Mouse (Mus musculus): ENCODE data around the gene Zbtb4. TPM values are rescaled to one million over a fixed set of nuclear protein-coding genes. Genes with fewer than 3 reads are reported as not detected.

The Zbtb4 gene
- polyA plus RNA-seq, 1 experiment from 2014 or later: 2.9 TPM

GRCm38 (mm10) chr11:69760901-69761200, 4.9 kb upstream of the Zbtb4 start:
- Histone ChIP-seq H3K4me1 (ENCODE audit: insufficient read depth, low read length) (peaks cover 31% of the 10 kb centered on the region), H3K4me3 (ENCODE audit: low read length) (no peak overlapping the region), H3K9me3 (ENCODE audit: low read length) (no peaks in the 10 kb centered on the region), H3K9ac (replicated peaks; ENCODE audit: low read length) (peak overlapping the region; percentile 90; the same call in 1 of the 2 replicates), H3K36me3 (ENCODE audit: insufficient read depth, low read length) (no peaks in the 10 kb centered on the region), H3K27ac (ENCODE audit: low read length) (no peak overlapping the region), H3K4me2 (replicated peaks; ENCODE audit: low read depth, low read length) (no peak overlapping the region), H3K27me3 (ENCODE audit: insufficient read depth, low read length) (no peaks in the 10 kb centered on the region)
- no peak for ATAC-seq (ENCODE audit: low FRiP score, low TSS enrichment)
- 94% methylated on average over 7 of the region's 7 CpGs for WGBS

GRCm38 (mm10) chr11:69761868-69762267, 3.8 kb upstream of the Zbtb4 start, which contains the start of gene Slc35g3:
Gene Slc35g3 (minus strand): TSS chr11:69761968.
- Histone ChIP-seq H3K9ac (replicated peaks; ENCODE audit: low read length) (no peak within 1 kb of the TSS; the same call in 1 of the 2 replicates), H3K4me2 (replicated peaks; ENCODE audit: low read depth, low read length) (no peak within 1 kb of the TSS), H3K36me3 (ENCODE audit: insufficient read depth, low read length) (no peaks in the 10 kb centered on the region), H3K27ac (ENCODE audit: low read length) (no peak within 1 kb of the TSS), H3K9me3 (ENCODE audit: low read length) (no peaks in the 10 kb centered on the region), H3K27me3 (ENCODE audit: insufficient read depth, low read length) (no peaks in the 10 kb centered on the region), H3K4me3 (ENCODE audit: low read length) (no peak within 1 kb of the TSS), H3K4me1 (ENCODE audit: insufficient read depth, low read length) (peaks cover 32% of the 10 kb centered on the region)
- ATAC-seq (ENCODE audit: low FRiP score, low TSS enrichment): no peak
- WGBS: 71% methylated on average over 1 of the region's 1 CpGs

GRCm38 (mm10) chr11:69763551-69763950, 2.2 kb upstream of the Zbtb4 start:
- WGBS: 74% methylated on average over 7 of the region's 7 CpGs
- no peaks in the 10 kb centered on the region for H3K9me3 ChIP-seq (ENCODE audit: low read length)

GRCm38 (mm10) chr11:69766126-69766609, 456 bp downstream of the Zbtb4 start:
- Histone ChIP-seq H3K9ac (replicated peaks; ENCODE audit: low read length) (peak overlapping the region; percentile 96), H3K4me3 (ENCODE audit: low read length) (peak overlapping the region; percentile 90), H3K4me2 (replicated peaks; ENCODE audit: low read depth, low read length) (peak overlapping the region; percentile 69), H3K36me3 (ENCODE audit: insufficient read depth, low read length) (no peaks in the 10 kb centered on the region), H3K27ac (ENCODE audit: low read length) (peak overlapping the region; percentile 90), H3K9me3 (ENCODE audit: low read length) (no peaks in the 10 kb centered on the region), H3K27me3 (ENCODE audit: insufficient read depth, low read length) (no peaks in the 10 kb centered on the region), H3K4me1 (ENCODE audit: insufficient read depth, low read length) (peaks cover 23% of the 10 kb centered on the region)
- 0% methylated on average over 31 of the region's 37 CpGs for WGBS
- peak; percentile 85 for ATAC-seq (ENCODE audit: low FRiP score, low TSS enrichment)

More at GRCm38 (mm10) chr11:69763551-69763950, 2.2 kb upstream of the Zbtb4 start:
- Histone ChIP-seq H3K4me3 (ENCODE audit: low read length) (no peak overlapping the region), H3K4me2 (replicated peaks; ENCODE audit: low read depth, low read length) (no peak overlapping the region), H3K4me1 (ENCODE audit: insufficient read depth, low read length) (peaks cover 36% of the 10 kb centered on the region), H3K9ac (replicated peaks; ENCODE audit: low read length) (no peak overlapping the region), H3K27me3 (ENCODE audit: insufficient read depth, low read length) (no peaks in the 10 kb centered on the region), H3K27ac (ENCODE audit: low read length) (no peak overlapping the region), H3K36me3 (ENCODE audit: insufficient read depth, low read length) (no peaks in the 10 kb centered on the region)
- no peak for ATAC-seq (ENCODE audit: low FRiP score, low TSS enrichment)

GRCm38 (mm10) chr11:69766872-69767624, 1.3 kb downstream of the Zbtb4 start:
- Histone ChIP-seq H3K9ac (replicated peaks; ENCODE audit: low read length) (peak overlapping the region; percentile 96), H3K36me3 (ENCODE audit: insufficient read depth, low read length) (no peaks in the 10 kb centered on the region), H3K27ac (ENCODE audit: low read length) (peak overlapping the region; percentile 56; the same call in 1 of the 2 replicates), H3K4me2 (replicated peaks; ENCODE audit: low read depth, low read length) (peak overlapping the region; percentile 69), H3K4me1 (ENCODE audit: insufficient read depth, low read length) (peaks cover 23% of the 10 kb centered on the region), H3K4me3 (ENCODE audit: low read length) (peak overlapping the region; percentile 90), H3K9me3 (ENCODE audit: low read length) (no peaks in the 10 kb centered on the region), H3K27me3 (ENCODE audit: insufficient read depth, low read length) (no peaks in the 10 kb centered on the region)
- 57% methylated on average over 13 of the region's 13 CpGs for WGBS
- ATAC-seq (ENCODE audit: low FRiP score, low TSS enrichment): no peak

GRCm38 (mm10) chr11:69767625-69767909, 1.9 kb downstream of the Zbtb4 start:
- WGBS: 46% methylated on average over 4 of the region's 4 CpGs
- Histone ChIP-seq H3K27me3 (ENCODE audit: insufficient read depth, low read length) (no peaks in the 10 kb centered on the region), H3K27ac (ENCODE audit: low read length) (peak overlapping the region; percentile 56; the same call in 1 of the 2 replicates), H3K4me3 (ENCODE audit: low read length) (peak overlapping the region; percentile 90; the same call in 1 of the 2 replicates), H3K4me2 (replicated peaks; ENCODE audit: low read depth, low read length) (peak overlapping the region; percentile 69; the same call in 1 of the 2 replicates), H3K9ac (replicated peaks; ENCODE audit: low read length) (0 out of 2 replicates have a peak overlapping the region, but pooled peaks have one; percentile 2), H3K4me1 (ENCODE audit: insufficient read depth, low read length) (peaks cover 23% of the 10 kb centered on the region), H3K9me3 (ENCODE audit: low read length) (no peaks in the 10 kb centered on the region), H3K36me3 (ENCODE audit: insufficient read depth, low read length) (no peaks in the 10 kb centered on the region)
- ATAC-seq (ENCODE audit: low FRiP score, low TSS enrichment): no peak

- H3K27me3 ChIP-seq (ENCODE audit: insufficient read depth, low read length): 0 out of 2 replicates have a peak, but pooled peaks cover 3% of the 10 kb centered on the region
- no peak overlapping the region for H3K4me3 ChIP-seq (ENCODE audit: low read length)
- no peaks in the 10 kb centered on the region for H3K9me3 ChIP-seq (ENCODE audit: low read length)
- WGBS: 63% methylated on average over 5 of the region's 5 CpGs
- no peak overlapping the region for H3K9ac ChIP-seq (replicated peaks; ENCODE audit: low read length)
- no peaks in the 10 kb centered on the region for H3K36me3 ChIP-seq (ENCODE audit: insufficient read depth, low read length)
- H3K27ac ChIP-seq (ENCODE audit: low read length): no peak overlapping the region
- ATAC-seq (ENCODE audit: low FRiP score, low TSS enrichment): no peak
- H3K4me2 ChIP-seq (replicated peaks; ENCODE audit: low read depth, low read length): no peak overlapping the region
- peaks cover 19% of the 10 kb centered on the region; the same call in 1 of the 2 replicates for H3K4me1 ChIP-seq (ENCODE audit: insufficient read depth, low read length)
These were observed 9.2 kb downstream of the Zbtb4 start for GRCm38 (mm10) chr11:69774961-69775360.

- Histone ChIP-seq H3K9ac (replicated peaks; ENCODE audit: low read length) (no peak overlapping the region), H3K27me3 (ENCODE audit: insufficient read depth, low read length) (0 out of 2 replicates have a peak, but pooled peaks cover 3% of the 10 kb centered on the region), H3K4me1 (ENCODE audit: insufficient read depth, low read length) (peaks cover 19% of the 10 kb centered on the region; the same call in 1 of the 2 replicates), H3K4me2 (replicated peaks; ENCODE audit: low read depth, low read length) (no peak overlapping the region), H3K27ac (ENCODE audit: low read length) (no peak overlapping the region), H3K4me3 (ENCODE audit: low read length) (no peak overlapping the region), H3K9me3 (ENCODE audit: low read length) (no peaks in the 10 kb centered on the region), H3K36me3 (ENCODE audit: insufficient read depth, low read length) (no peaks in the 10 kb centered on the region)
- WGBS: 55% methylated on average over 10 of the region's 10 CpGs
- no peak for ATAC-seq (ENCODE audit: low FRiP score, low TSS enrichment)
These were observed 10.0 kb downstream of the Zbtb4 start for GRCm38 (mm10) chr11:69775716-69776115.

- H3K27me3 ChIP-seq (ENCODE audit: insufficient read depth, low read length): 0 out of 2 replicates have a peak, but pooled peaks cover 3% of the 10 kb centered on the region
- ATAC-seq (ENCODE audit: low FRiP score, low TSS enrichment): no peak
- no peak overlapping the region for H3K27ac ChIP-seq (ENCODE audit: low read length)
- peaks cover 19% of the 10 kb centered on the region; the same call in 1 of the 2 replicates for H3K4me1 ChIP-seq (ENCODE audit: insufficient read depth, low read length)
- no peak overlapping the region for H3K9ac ChIP-seq (replicated peaks; ENCODE audit: low read length)
- H3K4me3 ChIP-seq (ENCODE audit: low read length): no peak overlapping the region
- no peak overlapping the region for H3K4me2 ChIP-seq (replicated peaks; ENCODE audit: low read depth, low read length)
- H3K9me3 ChIP-seq (ENCODE audit: low read length): no peaks in the 10 kb centered on the region
- no peaks in the 10 kb centered on the region for H3K36me3 ChIP-seq (ENCODE audit: insufficient read depth, low read length)
- 90% methylated on average over 20 of the region's 20 CpGs for WGBS
These were observed 10.8 kb downstream of the Zbtb4 start for GRCm38 (mm10) chr11:69776488-69776887.

All from kidney, embryonic 16.5 days (tissue).